Mouse (Mus musculus) ES-Bruce4 (cell line): ENCODE results near the gene Adamtsl1. TPM values are rescaled to one million over a fixed set of nuclear protein-coding genes. Genes with fewer than 3 reads are reported as not detected.

Experiments used
- H3K27ac ChIP-seq: 2 replicates; pipeline ENCODE4 v1.5.1; 2012; ENCODE audit warnings: low read length, inconsistent platforms; ENCODE audit not compliant: insufficient read depth
- H3K27me3 ChIP-seq: 2 replicates; pipeline ENCODE4 v1.6.1; 2012; ENCODE audit warnings: mild to moderate bottlenecking, low read length, inconsistent platforms; ENCODE audit not compliant: control insufficient read depth, poor library complexity, insufficient read depth, severe bottlenecking
- H3K36me3 ChIP-seq: 2 replicates; pipeline ENCODE4 v1.6.1; 2012; ENCODE audit warnings: inconsistent platforms, mild to moderate bottlenecking, low read length, moderate library complexity; ENCODE audit not compliant: control insufficient read depth, poor library complexity, insufficient read depth, severe bottlenecking
- H3K4me1 ChIP-seq: one replicate; pipeline ENCODE4 v1.8.1; 2011; ENCODE audit warnings: low read length; ENCODE audit not compliant: control insufficient read depth, insufficient read depth
- H3K4me3 ChIP-seq: 2 replicates; pipeline ENCODE4 v1.5.1; 2011; ENCODE audit warnings: low read depth, mild to moderate bottlenecking, low read length
- H3K9ac ChIP-seq: 2 replicates; pipeline ENCODE4 v1.6.1; 2012; ENCODE audit warnings: low read depth, mild to moderate bottlenecking, inconsistent platforms; ENCODE audit not compliant: poor library complexity, severe bottlenecking
- H3K9me3 ChIP-seq: replicated peaks from 2 replicates; pipeline ENCODE4 v1.6.1; 2012; ENCODE audit warnings: mild to moderate bottlenecking, low read length, inconsistent platforms; ENCODE audit not compliant: control insufficient read depth, poor library complexity, insufficient read depth, severe bottlenecking
- CTCF ChIP-seq: IDR thresholded peaks from one replicate; pipeline ENCODE4 v1.8.1; 2011; ENCODE audit warnings: low read depth, low read length
- EP300 ChIP-seq: IDR thresholded peaks from 2 replicates; pipeline ENCODE4 v1.6.1; 2011; ENCODE audit warnings: low read depth, low read length; ENCODE audit not compliant: insufficient read depth
- POLR2A ChIP-seq: IDR thresholded peaks from one replicate; pipeline ENCODE4 v1.8.1; 2011; ENCODE audit warnings: low read length; ENCODE audit not compliant: insufficient read depth
- polyA plus RNA-seq: library from polyadenylated mRNA; stranded (reverse); fragments of >200 nt; gene quantifications from 2 replicates; pipeline ENCODE4 v1.2.4, GENCODE M21; 2011; ENCODE audit warnings: low read depth; ENCODE audit not compliant: missing spikeins, insufficient read depth, insufficient read length

The Adamtsl1 gene
- polyA plus RNA-seq, 1 experiment = 2.0 TPM

- Histone ChIP-seq H3K27me3 (no peaks in the 10 kb centered on the region), H3K4me3 (no peak overlapping the region), H3K4me1 (no peaks in the 10 kb centered on the region), H3K36me3 (no peaks in the 10 kb centered on the region), H3K9me3 (no peaks in the 10 kb centered on the region), H3K9ac (no peak overlapping the region), H3K27ac (no peak overlapping the region)
- TF ChIP-seq POLR2A (no peak), CTCF (no peak), EP300 (no peak)
Measured at GRCm38 (mm10) chr4:85763161-85764014, 249.4 kb downstream of the Adamtsl1 start.

- TF ChIP-seq EP300 (no peak), POLR2A (no peak), CTCF (no peak)
- Histone ChIP-seq H3K27ac (no peak overlapping the region), H3K27me3 (no peaks in the 10 kb centered on the region), H3K9me3 (no peaks in the 10 kb centered on the region), H3K4me1 (no peaks in the 10 kb centered on the region), H3K36me3 (no peaks in the 10 kb centered on the region), H3K9ac (no peak overlapping the region), H3K4me3 (no peak overlapping the region)
Measured at GRCm38 (mm10) chr4:85764015-85764450, 250.1 kb downstream of the Adamtsl1 start.

- no peaks in the 10 kb centered on the region for H3K4me1 ChIP-seq
- H3K4me3 ChIP-seq = no peak overlapping the region
- H3K9me3 ChIP-seq = no peaks in the 10 kb centered on the region
- no peak overlapping the region for H3K9ac ChIP-seq
- TF ChIP-seq EP300 (no peak), POLR2A (no peak), CTCF (no peak)
- H3K27ac ChIP-seq = no peak overlapping the region
- H3K36me3 ChIP-seq = no peaks in the 10 kb centered on the region
- H3K27me3 ChIP-seq = no peaks in the 10 kb centered on the region
Measured at GRCm38 (mm10) chr4:85764476-85764875, 250.5 kb downstream of the Adamtsl1 start.

DNA sequence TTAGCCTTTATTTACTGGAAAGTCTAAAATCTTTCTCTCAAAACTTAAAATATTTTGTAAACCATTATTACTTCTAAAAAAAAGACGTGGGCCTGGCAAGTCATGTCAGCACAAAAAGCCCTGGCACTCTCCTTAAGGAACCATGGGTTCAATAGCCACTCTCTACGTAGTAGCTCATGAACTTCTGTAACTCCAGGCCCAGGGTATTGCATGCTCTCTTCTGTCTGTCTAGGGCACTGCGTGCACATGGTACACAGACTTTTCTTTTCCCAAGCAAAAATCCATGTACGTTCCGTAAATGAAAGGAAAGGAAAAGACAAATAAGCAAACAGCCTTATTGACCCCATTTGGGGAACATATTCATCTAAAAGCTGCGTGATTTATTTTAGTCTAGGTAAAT lies 253.7 kb downstream of the Adamtsl1 start:
- Histone ChIP-seq H3K9ac (no peak overlapping the region), H3K4me1 (no peaks in the 10 kb centered on the region), H3K27me3 (no peaks in the 10 kb centered on the region), H3K9me3 (no peaks in the 10 kb centered on the region), H3K36me3 (no peaks in the 10 kb centered on the region), H3K27ac (no peak overlapping the region), H3K4me3 (no peak overlapping the region)
- TF ChIP-seq EP300 (no peak), POLR2A (no peak), CTCF (no peak)

GRCm38 (mm10) chr4:85768107-85768506 lies 254.1 kb downstream of the Adamtsl1 start:
- H3K27ac ChIP-seq = no peak overlapping the region
- H3K36me3 ChIP-seq = no peaks in the 10 kb centered on the region
- H3K27me3 ChIP-seq = no peaks in the 10 kb centered on the region
- H3K9me3 ChIP-seq = no peaks in the 10 kb centered on the region
- H3K9ac ChIP-seq = no peak overlapping the region
- H3K4me1 ChIP-seq = no peaks in the 10 kb centered on the region
- H3K4me3 ChIP-seq = no peak overlapping the region
- no peak for TF ChIP-seq EP300
- no peak for TF ChIP-seq CTCF
- no peak for TF ChIP-seq POLR2A

DNA sequence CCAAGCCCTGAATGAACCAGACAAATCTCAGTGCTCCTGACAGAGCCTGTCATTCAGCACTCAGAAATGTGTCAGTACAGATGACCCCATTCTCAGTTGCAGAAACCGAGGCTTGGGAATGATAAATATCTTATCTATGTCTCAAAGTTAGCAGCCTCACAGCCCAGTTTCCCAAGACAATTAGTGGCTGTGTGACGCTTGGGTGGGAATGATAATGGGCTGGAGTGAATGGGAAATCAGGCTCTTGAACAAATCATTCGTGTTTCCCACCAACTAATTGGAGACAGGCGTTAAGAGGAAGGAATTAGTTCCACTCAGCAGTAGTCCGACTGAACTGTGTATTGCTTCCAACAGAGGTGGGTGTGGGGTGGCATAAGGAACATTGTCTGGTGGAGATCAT lies 268.5 kb downstream of the Adamtsl1 start:
- H3K27ac ChIP-seq = no peak overlapping the region
- no peaks in the 10 kb centered on the region for H3K36me3 ChIP-seq
- no peak for TF ChIP-seq EP300
- TF ChIP-seq POLR2A = no peak
- no peak for TF ChIP-seq CTCF
- no peaks in the 10 kb centered on the region for H3K9me3 ChIP-seq
- no peak overlapping the region for H3K9ac ChIP-seq
- H3K27me3 ChIP-seq = no peaks in the 10 kb centered on the region
- H3K4me1 ChIP-seq = no peaks in the 10 kb centered on the region
- H3K4me3 ChIP-seq = no peak overlapping the region
